Mouse (Mus musculus) CH12.LX (cell line): ENCODE data around the gene Espn. TPM values are rescaled to one million over a fixed set of nuclear protein-coding genes. Genes with fewer than 3 reads are reported as not detected.

Source experiments
- DNase-seq: peaks from one replicate; pipeline ENCODE4 v3.0.0-alpha.2; 2013; ENCODE audit errors: extremely low read depth
- H3K27ac ChIP-seq: 2 replicates; pipeline ENCODE4 v1.5.1; 2012; ENCODE audit warnings: low read depth, mild to moderate bottlenecking, control low read depth, moderate library complexity; ENCODE audit not compliant: insufficient read depth
- H3K27me3 ChIP-seq: replicated peaks from 2 replicates; pipeline ENCODE3; 2012; ENCODE audit warnings: inconsistent platforms
- H3K36me3 ChIP-seq, 2 experiments: replicated peaks in 1 of 2; 2 replicates each; pipeline versions ENCODE3 to v1.6.1; 2012; ENCODE audit warnings: inconsistent platforms in 1 of 2, low read length in 1 of 2, mild to moderate bottlenecking in 1 of 2, mixed read lengths in 1 of 2, moderate library complexity in 1 of 2; ENCODE audit not compliant: control insufficient read depth in 1 of 2, insufficient read depth in 1 of 2
- H3K4me1 ChIP-seq, 2 experiments: 2 replicates each; pipeline ENCODE4 v1.6.1; 2012; ENCODE audit warnings: inconsistent platforms in 1 of 2, moderate library complexity in 1 of 2; ENCODE audit not compliant: insufficient read depth in 2 of 2, control insufficient read depth in 1 of 2
- H3K4me2 ChIP-seq: 2 replicates; pipeline ENCODE4 v1.6.1; 2012; ENCODE audit warnings: low read depth, mild to moderate bottlenecking, control low read depth; ENCODE audit not compliant: poor library complexity, insufficient read depth, severe bottlenecking
- H3K4me3 ChIP-seq, 3 experiments: fragments of 150-350 bp in 1 of 3; sonication (generic) in 1 of 3; replicated peaks in 1 of 3; 2 replicates each; pipeline versions ENCODE3 to v1.5.1; 2011 to 2012; ENCODE audit warnings: low read depth in 2 of 3, low read length in 2 of 3, mild to moderate bottlenecking in 2 of 3, moderate library complexity in 2 of 3, control low read depth in 1 of 3, improper control_type of control experiment in 1 of 3, inconsistent platforms in 1 of 3, mixed read lengths in 1 of 3; ENCODE audit not compliant: poor library complexity in 1 of 3
- H3K79me2 ChIP-seq: replicated peaks from 2 replicates; pipeline ENCODE4 v1.6.1; 2012; ENCODE audit warnings: mild to moderate bottlenecking, moderate library complexity; ENCODE audit not compliant: control insufficient read depth, poor library complexity, insufficient read depth, severe bottlenecking; ENCODE audit errors: extremely low read depth
- H3K9ac ChIP-seq: 2 replicates; pipeline ENCODE4 v1.6.1; 2012; ENCODE audit warnings: low read depth, mild to moderate bottlenecking, control low read depth, moderate library complexity; ENCODE audit not compliant: insufficient read depth
- H3K9me3 ChIP-seq: replicated peaks from 2 replicates; pipeline ENCODE3; 2012; ENCODE audit warnings: low read length, inconsistent platforms, mixed read lengths
- BHLHE40 ChIP-seq: IDR thresholded peaks from 2 replicates; pipeline ENCODE4 v1.6.1; 2011; ENCODE audit warnings: mild to moderate bottlenecking, low read depth, low read length, improper control_type of control experiment
- CHD1 ChIP-seq: IDR thresholded peaks from 2 replicates; pipeline ENCODE4 v1.6.1; 2012; ENCODE audit warnings: low read depth, low read length, improper control_type of control experiment, inconsistent platforms
- CHD2 ChIP-seq: IDR thresholded peaks from 2 replicates; pipeline ENCODE4 v1.6.1; 2011; ENCODE audit warnings: low read length, improper control_type of control experiment
- CTCF ChIP-seq, 2 experiments: IDR thresholded peaks in 1 of 2; conservative IDR thresholded peaks in 1 of 2; 2 replicates each; pipeline ENCODE4 v1.5.1; 2011 to 2012; ENCODE audit warnings: low read depth in 2 of 2, low read length in 2 of 2, improper control_type of control experiment in 1 of 2, inconsistent platforms in 1 of 2, mild to moderate bottlenecking in 1 of 2, moderate library complexity in 1 of 2
- E2F4 ChIP-seq: IDR thresholded peaks from 2 replicates; pipeline ENCODE4 v1.6.1; 2011; ENCODE audit warnings: low read depth, low read length, improper control_type of control experiment; ENCODE audit not compliant: insufficient replicate concordance
- ELF1 ChIP-seq: IDR thresholded peaks from 2 replicates; pipeline ENCODE4 v1.6.1; 2014; ENCODE audit warnings: low read depth, mild to moderate bottlenecking, inconsistent platforms, low read length, improper control_type of control experiment
- EP300 ChIP-seq: IDR thresholded peaks from 2 replicates; pipeline ENCODE4 v1.6.1; 2011; ENCODE audit warnings: low read length, improper control_type of control experiment
- ETS1 ChIP-seq: conservative IDR thresholded peaks from 2 replicates; pipeline ENCODE4 v1.6.1; 2012; ENCODE audit warnings: low read depth, mild to moderate bottlenecking, inconsistent platforms, low read length, improper control_type of control experiment, moderate library complexity
- GABPA ChIP-seq: IDR thresholded peaks from 2 replicates; pipeline ENCODE4 v1.6.1; 2012; ENCODE audit warnings: low read depth, low read length, improper control_type of control experiment, inconsistent platforms; ENCODE audit not compliant: insufficient replicate concordance
- IRF4 ChIP-seq: IDR thresholded peaks from 2 replicates; pipeline ENCODE4 v1.6.1; 2014; ENCODE audit warnings: low read depth, mild to moderate bottlenecking, inconsistent platforms, low read length, improper control_type of control experiment
- JUND ChIP-seq: conservative IDR thresholded peaks from 2 replicates; pipeline ENCODE4 v1.6.1; 2011; ENCODE audit warnings: low read depth, low read length, improper control_type of control experiment
- KAT2A ChIP-seq: IDR thresholded peaks from 2 replicates; pipeline ENCODE4 v1.6.1; 2012; ENCODE audit warnings: low read length, improper control_type of control experiment, inconsistent platforms; ENCODE audit not compliant: insufficient replicate concordance
- MAZ ChIP-seq: IDR thresholded peaks from 2 replicates; pipeline ENCODE4 v1.6.1; 2012; ENCODE audit warnings: low read depth, mild to moderate bottlenecking, inconsistent platforms, low read length, improper control_type of control experiment, moderate library complexity
- RAD21 ChIP-seq: IDR thresholded peaks from 2 replicates; pipeline ENCODE4 v1.6.1; 2011; ENCODE audit warnings: low read depth, mild to moderate bottlenecking, low read length, improper control_type of control experiment, moderate library complexity
- RCOR1 ChIP-seq: conservative IDR thresholded peaks from 2 replicates; pipeline ENCODE4 v1.6.1; 2012; ENCODE audit warnings: low read depth, mild to moderate bottlenecking, inconsistent platforms, low read length, improper control_type of control experiment
- TCF12 ChIP-seq: IDR thresholded peaks from 2 replicates; pipeline ENCODE4 v1.6.1; 2014; ENCODE audit warnings: low read depth, mild to moderate bottlenecking, inconsistent platforms, low read length, improper control_type of control experiment
- UBTF ChIP-seq: IDR thresholded peaks from 2 replicates; pipeline ENCODE4 v1.6.1; 2012; ENCODE audit warnings: low read depth, mild to moderate bottlenecking, inconsistent platforms, low read length, improper control_type of control experiment, moderate library complexity
- USF1 ChIP-seq: IDR thresholded peaks from 2 replicates; pipeline ENCODE4 v1.6.1; 2014; ENCODE audit warnings: low read depth, mild to moderate bottlenecking, inconsistent platforms, low read length, improper control_type of control experiment
- ZKSCAN1 ChIP-seq: IDR thresholded peaks from 2 replicates; pipeline ENCODE4 v1.6.1; 2012; ENCODE audit warnings: low read depth, inconsistent platforms, low read length, improper control_type of control experiment, borderline replicate concordance
- ZMIZ1 ChIP-seq: IDR thresholded peaks from 2 replicates; pipeline ENCODE4 v1.6.1; 2012; ENCODE audit warnings: low read depth, mild to moderate bottlenecking, inconsistent platforms, low read length, improper control_type of control experiment
- dilution Hi-C: fragments of 300-500 bp; cut with MboI; formaldehyde crosslinking; loops from 2 replicates; pipeline ENCODE4 v1.14.3; 2020; ENCODE audit warnings: low sequenced_read_pairs; ENCODE audit not compliant: extremely low pct_unique_long_range_greater_than_20kb, extremely low pct_ligation_motif_present
- in situ Hi-C: fragments of 300-500 bp; cut with MboI; formaldehyde crosslinking; loops from 3 replicates; pipeline ENCODE4 v1.14.3; 2019; ENCODE audit warnings: low sequenced_read_pairs, low pct_ligation_motif_present, low pct_unique_long_range_greater_than_20kb, mixed read lengths
- polyA plus RNA-seq: library from polyadenylated mRNA; unstranded; fragments of >175 nt; gene quantifications from 2 replicates; pipeline ENCODE4 v1.2.1, GENCODE M21; 2012; ENCODE audit warnings: low read depth; ENCODE audit not compliant: insufficient read length
- total RNA-seq, 2 experiments: library from RNA; depleted of rRNA; stranded (reverse); fragments of 300-350 nt in 1 of 2; fragments of >200 nt in 1 of 2; gene quantifications; 2 replicates each; pipeline ENCODE4 v1.2.3; 2012 to 2014

Espn gene
- total and polyA plus RNA-seq, 3 experiments, result 0.25 TPM; not detected in 2

GRCm38 (mm10) chr4:152199617-152200016, 47.4 kb upstream of the Espn start:
- no peaks in the 10 kb centered on the region for H3K79me2 ChIP-seq
- peaks cover 0 to 17% of the 10 kb centered on the region in 2 experiments for H3K36me3 ChIP-seq
- dilution Hi-C loops (no loop called here), in situ Hi-C loops (no loop called here)
- H3K27me3 ChIP-seq, result no peaks in the 10 kb centered on the region
- TF ChIP-seq RAD21, result no peak
- TF ChIP-seq GABPA, result no peak
- no peak for TF ChIP-seq TCF12
- no peak overlapping the region for H3K4me3 ChIP-seq
- no peaks in the 10 kb centered on the region for H3K9me3 ChIP-seq
- peaks cover 13 to 66% of the 10 kb centered on the region in 2 experiments for H3K4me1 ChIP-seq
- H3K4me2 ChIP-seq, result no peak overlapping the region
- no peak overlapping the region for H3K27ac ChIP-seq
- DNase-seq, result no peak
- no peak overlapping the region for H3K9ac ChIP-seq

DNA sequence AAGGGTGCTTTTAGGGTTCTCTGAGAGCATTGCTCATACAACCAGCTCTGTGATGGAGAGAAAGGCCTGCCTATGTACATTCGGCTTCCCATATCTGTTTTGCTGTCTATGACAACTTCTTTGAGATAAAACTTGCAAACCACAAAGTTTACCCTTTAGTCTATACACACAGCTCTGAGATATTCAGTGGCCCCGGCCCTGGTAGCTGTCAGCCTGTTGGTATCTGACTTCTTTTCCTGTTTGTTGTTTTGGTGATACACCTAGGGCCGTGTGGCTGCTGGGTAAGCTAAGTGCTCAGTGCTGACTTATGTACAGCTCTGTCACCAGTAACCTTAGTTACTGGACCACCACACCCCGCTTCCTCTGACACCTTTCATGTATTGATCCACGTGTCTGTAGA, 45.4 kb upstream of the Espn start:
- dilution Hi-C loops, result no loop called here
- peaks cover 7 to 58% of the 10 kb centered on the region in 2 experiments for H3K4me1 ChIP-seq

DNA sequence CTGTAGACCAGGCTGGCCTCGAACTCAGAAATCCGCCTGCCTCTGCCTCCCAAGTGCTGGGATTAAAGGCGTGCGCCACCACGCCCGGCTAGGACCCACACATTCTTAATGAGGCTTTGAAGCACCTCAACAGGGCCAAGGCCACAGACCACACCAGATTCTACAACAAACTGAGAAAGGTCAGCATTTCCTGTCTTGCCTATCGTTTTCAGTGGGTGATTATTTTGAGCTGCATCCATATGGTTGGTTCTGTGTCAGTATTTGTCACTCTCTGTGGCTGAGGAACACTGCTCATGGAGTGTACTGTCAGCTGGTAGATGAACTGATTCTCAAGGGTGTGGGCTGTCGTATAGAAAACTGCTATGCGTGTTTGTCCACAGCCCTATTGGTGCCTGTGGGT, 44.1 kb upstream of the Espn start:
- dilution Hi-C loops, result no loop called here
- H3K4me2 ChIP-seq, result no peak overlapping the region
- peaks cover 0 to 22% of the 10 kb centered on the region in 2 experiments for H3K36me3 ChIP-seq
- no peak overlapping the region for H3K4me3 ChIP-seq
- no peak for DNase-seq
- TF ChIP-seq MAZ (no peak), CHD1 (no peak), RCOR1 (no peak), KAT2A (no peak), EP300 (no peak), E2F4 (no peak), ETS1 (no peak), JUND (no peak), BHLHE40 (no peak), RAD21 (no peak), IRF4 (no peak), ZMIZ1 (no peak), CTCF (conservative IDR thresholded peaks at IDR 0.05 in 1 of 2, IDR thresholded peaks at IDR 0.05 in 1 of 2; ENCODE audit: low read depth in 2 of 2, low read length in 2 of 2) (no peak), ZKSCAN1 (no peak), TCF12 (no peak)
- H3K4me1 ChIP-seq, result peaks cover 3 to 51% of the 10 kb centered on the region in 2 experiments; a peak in 3 of 4 replicates
- H3K9me3 ChIP-seq, result no peaks in the 10 kb centered on the region
- no peaks in the 10 kb centered on the region for H3K27me3 ChIP-seq
- no peak overlapping the region for H3K27ac ChIP-seq
- no peak overlapping the region for H3K9ac ChIP-seq
- in situ Hi-C loops, result no loop called here
- H3K79me2 ChIP-seq, result no peaks in the 10 kb centered on the region

More for the DNA sequence above, 45.4 kb upstream of the Espn start:
- peaks cover 0 to 23% of the 10 kb centered on the region in 2 experiments for H3K36me3 ChIP-seq
- H3K9me3 ChIP-seq, result no peaks in the 10 kb centered on the region
- H3K4me3 ChIP-seq, result no peak overlapping the region
- H3K9ac ChIP-seq, result no peak overlapping the region
- H3K27me3 ChIP-seq, result no peaks in the 10 kb centered on the region
- in situ Hi-C loops, result no loop called here
- no peaks in the 10 kb centered on the region for H3K79me2 ChIP-seq
- H3K4me2 ChIP-seq, result no peak overlapping the region
- H3K27ac ChIP-seq, result no peak overlapping the region
- no peak for TF ChIP-seq UBTF
- TF ChIP-seq CHD2, result no peak
- TF ChIP-seq EP300, result no peak
- TF ChIP-seq ELF1, result no peak
- TF ChIP-seq CTCF (conservative IDR thresholded peaks at IDR 0.05 in 1 of 2, IDR thresholded peaks at IDR 0.05 in 1 of 2; ENCODE audit: low read depth in 2 of 2, low read length in 2 of 2), result no peak
- no peak for TF ChIP-seq USF1
- no peak for DNase-seq
